Mouse (Mus musculus): ENCODE data around the gene Map3k20.

Gene Map3k20

GRCm38 (mm10) chr2:72424656-72425055, 139.2 kb downstream of the Map3k20 start:
- no peak for DNase-seq (ENCODE audit: low spot score)

- DNase-seq (ENCODE audit: low spot score) = peak; percentile 57
Observed at GRCm38 (mm10) chr2:72426776-72427175, 141.3 kb downstream of the Map3k20 start.

GRCm38 (mm10) chr2:72427288-72427687, 141.9 kb downstream of the Map3k20 start:
- no peak for DNase-seq (ENCODE audit: low spot score)

- no peak for DNase-seq (ENCODE audit: low spot score)
Observed at GRCm38 (mm10) chr2:72438941-72439533, 153.6 kb downstream of the Map3k20 start.

GRCm38 (mm10) chr2:72441010-72441409, 155.6 kb downstream of the Map3k20 start:
- no peak for DNase-seq (ENCODE audit: low spot score)

- no peak for DNase-seq (ENCODE audit: low spot score)
Observed at GRCm38 (mm10) chr2:72442825-72443224, 157.4 kb downstream of the Map3k20 start.

GRCm38 (mm10) chr2:72443960-72444359, 158.5 kb downstream of the Map3k20 start:
- no peak for DNase-seq (ENCODE audit: low spot score)

GRCm38 (mm10) chr2:72446106-72446505, 160.7 kb downstream of the Map3k20 start:
- DNase-seq (ENCODE audit: low spot score) = no peak

GRCm38 (mm10) chr2:72446615-72447014, 161.2 kb downstream of the Map3k20 start:
- DNase-seq (ENCODE audit: low spot score) = no peak

GRCm38 (mm10) chr2:72453563-72453962, 168.1 kb downstream of the Map3k20 start:
- DNase-seq (ENCODE audit: low spot score) = no peak

GRCm38 (mm10) chr2:72456189-72456588, 170.8 kb downstream of the Map3k20 start:
- DNase-seq (ENCODE audit: low spot score) = no peak

GRCm38 (mm10) chr2:72464376-72465014, 179.1 kb downstream of the Map3k20 start:
- DNase-seq (ENCODE audit: low spot score) = no peak

- DNase-seq (ENCODE audit: low spot score) = no peak
Observed at GRCm38 (mm10) chr2:72467604-72468003, 182.2 kb downstream of the Map3k20 start.

- DNase-seq (ENCODE audit: low spot score) = no peak
Observed at GRCm38 (mm10) chr2:72471415-72472070, 186.1 kb downstream of the Map3k20 start.

- peak; percentile 76 for DNase-seq (ENCODE audit: low spot score)
Observed at GRCm38 (mm10) chr2:72474531-72475287, 189.3 kb downstream of the Map3k20 start.

GRCm38 (mm10) chr2:72475423-72475796, 190.0 kb downstream of the Map3k20 start:
- DNase-seq (ENCODE audit: low spot score) = no peak

- peak; percentile 92 for DNase-seq (ENCODE audit: low spot score)
Observed at GRCm38 (mm10) chr2:72475797-72476485, 190.5 kb downstream of the Map3k20 start, which contains the start of gene Cdca7. TSS of gene Cdca7 (plus strand) at chr2:72476159.

GRCm38 (mm10) chr2:72476486-72477211, 191.2 kb downstream of the Map3k20 start:
- DNase-seq (ENCODE audit: low spot score) = peak; percentile 80

GRCm38 (mm10) chr2:72477221-72477620, 191.8 kb downstream of the Map3k20 start:
- peak; percentile 51 for DNase-seq (ENCODE audit: low spot score)

GRCm38 (mm10) chr2:72478176-72478575, 192.7 kb downstream of the Map3k20 start:
- DNase-seq (ENCODE audit: low spot score) = no peak

GRCm38 (mm10) chr2:72478921-72479320, 193.5 kb downstream of the Map3k20 start:
- no peak for DNase-seq (ENCODE audit: low spot score)

Data from embryo, embryonic 10.5 days (tissue).